Mouse (Mus musculus) gonadal fat pad, adult 2 months (tissue): ENCODE results near the gene H2-Q7. TPM values are rescaled to one million over a fixed set of nuclear protein-coding genes. Genes with fewer than 3 reads are reported as not detected.
"Not testable (repeated sequence)": the region's sequence is repeated elsewhere in the genome, so short reads cannot be mapped to it uniquely, and the experiment has no call there.

Experiments
- DNase-seq: peaks from one replicate; pipeline ENCODE4 v3.0.0-alpha.2; 2012; ENCODE audit warnings: low read depth
- polyA plus RNA-seq: library from polyadenylated mRNA; depleted of rRNA; stranded (reverse); fragments of >200 nt; gene quantifications from 2 replicates; pipeline ENCODE4 v1.2.3, GENCODE M21; 2012; rRNA removed

Gene H2-Q7
- polyA plus RNA-seq, result 40.0 and 56.7 TPM in 2 replicates

DNA sequence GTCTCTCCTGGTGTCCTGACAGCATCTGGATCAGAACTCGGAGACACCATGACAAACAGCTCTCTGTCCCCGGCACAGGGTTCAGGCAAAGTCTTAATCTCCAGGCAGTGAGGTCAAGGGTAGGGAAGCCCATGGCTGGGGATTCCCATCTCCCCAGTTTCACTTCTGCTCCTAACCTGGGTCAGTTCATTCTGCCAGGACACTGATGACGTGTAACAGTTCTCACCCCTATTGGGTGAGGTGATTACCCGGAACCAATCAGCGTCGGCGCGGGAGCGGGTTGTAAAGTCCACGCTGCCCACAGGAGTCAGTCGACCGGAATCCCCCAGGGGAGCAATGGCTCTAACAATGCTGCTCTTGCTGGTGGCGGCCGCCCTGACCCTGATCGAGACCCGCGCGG is at the start of gene H2-Q7:
TSS of gene H2-Q7 (plus strand) at position 271 of the 400 bp plus-strand sequence.
- DNase-seq, result not testable (repeated sequence)

DNA sequence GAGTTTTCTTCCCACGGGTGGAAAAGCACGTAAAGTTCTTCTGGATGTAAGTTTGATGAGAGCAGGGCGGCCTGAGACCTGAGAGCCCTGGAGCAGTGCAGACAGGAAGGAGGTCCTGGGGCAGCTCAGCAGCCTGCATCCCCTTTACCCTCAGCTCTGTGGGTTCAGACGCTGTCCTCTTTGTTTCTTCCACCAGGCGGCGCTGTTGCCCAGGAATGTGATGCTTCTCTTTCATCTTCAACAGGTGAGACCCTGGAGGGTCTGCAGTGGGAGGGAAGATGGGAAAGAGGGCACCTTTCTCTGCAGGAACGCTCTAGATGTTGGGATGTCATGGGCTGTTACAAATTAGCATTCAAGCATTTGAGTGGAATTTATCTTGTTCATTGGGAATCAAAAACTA is 49.2 kb upstream of the H2-Q7 start:
- not testable (repeated sequence) for DNase-seq

DNA sequence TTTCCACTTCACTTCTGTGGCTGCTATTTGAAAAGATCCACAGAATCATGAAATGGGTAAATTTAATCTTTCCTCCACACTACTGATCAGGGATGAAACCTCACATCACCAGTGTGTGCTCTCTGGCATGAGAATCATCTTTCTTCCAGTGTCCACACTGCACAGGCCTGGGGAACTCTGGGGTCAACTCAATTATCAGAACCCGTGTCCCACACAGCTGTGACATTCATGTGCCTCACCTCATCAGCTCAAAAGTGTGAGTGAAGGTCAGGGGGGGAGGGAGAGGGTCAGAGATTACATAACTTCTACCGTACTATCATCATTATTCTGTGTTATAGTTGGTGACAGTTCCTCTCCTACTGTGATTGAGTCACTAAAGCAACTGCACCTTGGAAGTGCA is 46.3 kb upstream of the H2-Q7 start:
- DNase-seq, result not testable (repeated sequence)

DNA sequence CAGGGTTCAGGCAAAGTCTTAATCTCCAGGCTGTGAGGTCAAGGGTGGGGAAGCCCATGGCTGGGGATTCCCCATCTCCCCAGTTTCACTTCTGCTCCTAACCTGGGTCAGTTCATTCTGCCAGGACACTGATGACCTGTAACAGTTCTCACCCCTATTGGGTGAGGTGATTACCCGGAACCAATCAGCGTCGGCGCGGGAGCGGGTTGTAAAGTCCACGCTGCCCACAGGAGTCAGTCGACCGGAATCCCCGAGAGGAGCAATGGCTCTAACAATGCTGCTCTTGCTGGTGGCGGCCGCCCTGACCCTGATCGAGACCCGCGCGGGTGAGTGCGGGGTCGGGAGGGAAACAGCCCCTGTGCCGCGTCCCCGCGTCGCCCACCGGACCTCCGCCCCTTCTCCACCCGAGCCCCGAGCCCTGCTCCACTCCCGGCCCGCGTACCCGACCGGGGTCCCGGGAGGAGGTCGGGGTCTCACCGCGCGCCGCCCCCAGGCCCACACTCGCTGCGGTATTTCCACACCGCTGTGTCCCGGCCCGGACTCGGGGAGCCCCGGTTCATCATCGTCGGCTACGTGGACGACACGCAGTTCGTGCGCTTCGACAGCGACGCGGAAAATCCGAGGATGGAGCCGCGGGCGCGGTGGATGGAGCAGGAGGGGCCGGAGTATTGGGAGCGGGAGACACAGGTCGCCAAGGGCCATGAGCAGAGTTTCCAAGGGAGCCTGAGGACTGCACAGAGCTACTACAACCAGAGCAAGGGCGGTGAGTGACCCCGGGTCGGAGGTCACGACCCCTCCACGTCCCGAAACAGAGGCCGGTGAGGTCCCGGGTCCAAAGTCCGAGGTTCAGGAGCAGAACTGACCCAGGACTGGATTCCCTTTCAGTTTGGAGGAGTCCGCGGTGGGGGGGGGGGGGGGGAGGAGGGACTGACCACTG is 44.8 kb upstream of the H2-Q7 start:
- not testable (repeated sequence) for DNase-seq

DNA sequence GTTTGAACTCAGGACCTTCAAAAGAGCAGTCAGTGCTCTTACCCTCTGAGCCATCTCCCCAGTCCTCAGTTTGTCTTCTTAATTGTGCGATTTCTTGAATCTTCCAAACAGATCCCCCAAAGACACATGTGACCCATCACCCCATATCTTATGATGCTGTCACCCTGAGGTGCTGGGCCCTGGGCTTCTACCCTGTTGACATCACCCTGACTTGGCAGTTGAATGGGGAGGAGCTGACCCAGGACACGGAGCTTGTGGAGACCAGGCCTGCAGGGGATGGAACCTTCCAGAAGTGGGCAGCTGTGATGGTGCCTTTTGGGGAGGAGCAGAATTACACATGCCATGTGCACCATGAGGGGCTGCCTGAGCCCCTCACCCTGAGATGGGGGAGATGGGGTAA is 42.0 kb upstream of the H2-Q7 start:
- not testable (repeated sequence) for DNase-seq

DNA sequence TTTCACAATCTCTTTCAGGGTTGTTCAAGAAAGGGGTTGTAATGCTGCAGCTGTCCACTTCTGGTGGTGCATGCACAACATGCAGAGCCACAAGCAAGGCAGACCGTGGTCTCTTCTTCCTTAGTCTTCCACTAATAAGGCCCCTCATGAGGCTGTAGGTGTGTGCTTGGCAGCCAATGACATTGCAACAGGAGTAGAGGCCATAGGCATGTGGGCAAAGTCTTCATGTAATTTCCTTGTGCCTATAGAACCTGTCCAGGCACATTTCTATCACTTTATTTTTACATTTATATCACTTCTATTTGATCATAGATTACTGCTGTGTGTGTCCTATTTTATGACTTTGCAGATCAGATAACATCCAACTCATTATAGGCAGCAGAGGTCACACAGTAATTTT is 25.9 kb upstream of the H2-Q7 start:
- not testable (repeated sequence) for DNase-seq

DNA sequence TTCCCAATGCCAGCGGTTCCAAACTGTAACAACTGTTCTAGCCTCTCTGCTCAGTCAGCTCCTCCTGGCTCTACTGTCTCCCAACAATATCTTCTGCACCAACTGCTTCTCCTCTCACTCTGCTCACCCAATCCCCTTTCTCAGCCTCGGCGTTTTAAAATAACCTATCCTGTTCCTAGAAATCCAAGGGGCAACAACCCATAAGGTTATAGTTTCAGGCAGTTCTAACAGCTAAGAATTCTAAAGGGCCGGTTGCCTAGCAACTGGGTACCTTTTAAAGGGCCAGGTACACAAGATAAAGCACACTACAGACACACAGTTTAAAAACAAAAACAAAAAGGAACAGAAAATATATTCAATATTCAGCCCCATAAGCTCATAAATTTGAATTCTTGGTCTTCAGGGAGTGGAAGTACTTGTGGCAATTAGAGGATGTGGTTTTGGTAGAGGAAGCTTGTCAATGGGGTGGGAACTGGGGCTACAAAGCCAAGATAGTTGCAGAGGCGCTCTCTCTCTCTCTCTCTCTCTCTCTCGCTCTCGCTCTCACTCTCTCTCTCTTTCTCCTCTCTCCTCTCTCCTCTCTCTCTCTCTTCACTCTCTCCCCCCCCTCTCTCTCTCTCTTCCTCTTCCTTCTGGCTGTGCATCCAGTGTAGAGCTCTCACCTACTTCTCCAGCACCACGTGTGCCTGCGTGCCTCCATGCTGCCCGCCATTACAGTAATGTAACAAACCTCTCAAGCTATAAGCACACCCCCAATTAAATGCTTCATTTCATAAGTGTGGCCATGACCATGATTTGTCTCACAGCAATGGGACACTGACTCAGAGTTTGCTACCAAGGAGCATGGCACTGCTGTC is 23.5 kb upstream of the H2-Q7 start:
- DNase-seq, result not testable (repeated sequence)

DNA sequence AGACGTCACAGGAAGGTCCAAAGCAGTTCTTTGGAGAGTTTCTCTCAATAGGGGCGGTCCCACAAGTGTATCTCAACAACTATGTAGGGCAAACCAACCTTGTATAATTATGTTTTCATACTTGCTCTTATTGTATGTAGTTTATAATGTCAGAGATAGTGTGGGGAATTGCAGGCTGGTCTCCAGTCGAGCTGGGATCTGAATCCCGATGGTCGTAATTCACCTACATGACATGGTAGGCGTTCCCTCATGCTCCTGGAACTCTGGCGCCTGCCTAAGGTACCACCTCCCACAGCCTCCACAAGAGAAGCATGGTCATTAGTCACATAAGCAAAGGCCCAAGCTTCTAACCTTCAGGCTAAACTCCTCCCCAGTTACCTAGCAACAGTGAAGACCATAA is 20.2 kb upstream of the H2-Q7 start:
- no peak for DNase-seq

DNA sequence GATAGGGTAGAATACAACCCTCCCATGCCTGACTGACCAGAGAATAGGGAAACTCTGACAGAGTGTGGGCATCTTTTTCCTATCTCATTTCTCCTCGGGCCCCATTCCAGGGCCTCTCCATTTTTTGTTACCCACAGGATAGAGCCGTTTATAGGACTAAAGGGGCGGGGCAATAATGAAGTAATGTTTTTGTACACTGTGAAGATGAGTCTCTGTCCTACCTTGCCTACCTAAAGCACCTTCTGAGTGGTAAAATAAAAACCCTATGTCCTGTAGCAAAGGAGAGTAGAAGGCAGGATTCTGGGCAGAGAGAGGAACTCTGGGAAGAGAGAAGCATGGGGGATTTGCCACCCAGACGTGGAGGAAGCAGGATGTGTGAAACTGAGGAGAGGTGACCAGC is 19.4 kb upstream of the H2-Q7 start:
- not testable (repeated sequence) for DNase-seq

DNA sequence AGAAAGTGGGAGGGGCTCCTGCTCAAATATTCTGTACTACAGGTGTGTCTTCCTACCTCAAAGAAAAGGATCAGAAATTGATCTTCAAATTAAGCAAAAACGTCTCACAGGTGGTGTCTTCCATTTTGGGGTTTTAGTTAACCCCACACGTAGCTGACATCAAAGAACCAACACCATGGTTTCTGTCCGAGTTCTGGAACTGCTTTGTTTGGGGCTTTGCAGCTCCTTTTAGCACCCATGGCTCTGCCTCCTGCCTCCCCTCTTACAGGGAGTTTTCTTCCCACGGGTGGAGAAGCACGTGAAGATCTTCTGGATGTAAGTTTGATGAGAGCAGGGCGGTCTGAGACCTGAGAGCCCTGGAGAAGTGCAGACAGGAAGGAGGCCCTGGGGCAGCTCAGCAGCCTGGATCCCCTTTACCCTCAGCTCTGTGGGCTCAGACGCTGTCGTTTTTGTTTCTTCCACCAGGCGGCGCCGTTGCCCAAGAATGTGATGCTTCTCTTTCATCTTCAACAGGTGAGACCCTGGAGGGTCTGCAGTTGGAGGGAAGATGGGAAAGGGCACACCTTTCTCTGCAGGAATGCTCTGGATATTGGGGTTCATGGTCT is 18.6 kb upstream of the H2-Q7 start:
- not testable (repeated sequence) for DNase-seq

DNA sequence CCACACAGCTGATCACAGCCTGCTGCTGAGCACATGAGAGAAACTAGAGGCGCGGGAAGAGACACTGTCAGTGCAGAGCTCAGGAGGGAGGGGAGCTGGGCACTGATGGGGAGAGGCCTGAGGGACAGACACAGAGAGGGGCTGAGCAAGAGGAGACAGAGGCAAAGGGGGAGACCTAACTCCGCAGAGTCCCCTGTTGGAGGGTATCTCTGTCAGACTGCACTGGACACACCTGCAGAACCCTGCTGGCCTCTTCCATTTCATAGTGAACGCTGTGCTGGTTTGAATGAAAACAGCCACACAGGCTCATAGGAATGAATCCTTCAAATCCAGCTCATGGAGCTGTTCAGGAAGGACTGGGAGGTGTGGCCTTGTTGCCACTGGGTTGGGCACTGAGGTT is 17.6 kb upstream of the H2-Q7 start:
- not testable (repeated sequence) for DNase-seq

DNA sequence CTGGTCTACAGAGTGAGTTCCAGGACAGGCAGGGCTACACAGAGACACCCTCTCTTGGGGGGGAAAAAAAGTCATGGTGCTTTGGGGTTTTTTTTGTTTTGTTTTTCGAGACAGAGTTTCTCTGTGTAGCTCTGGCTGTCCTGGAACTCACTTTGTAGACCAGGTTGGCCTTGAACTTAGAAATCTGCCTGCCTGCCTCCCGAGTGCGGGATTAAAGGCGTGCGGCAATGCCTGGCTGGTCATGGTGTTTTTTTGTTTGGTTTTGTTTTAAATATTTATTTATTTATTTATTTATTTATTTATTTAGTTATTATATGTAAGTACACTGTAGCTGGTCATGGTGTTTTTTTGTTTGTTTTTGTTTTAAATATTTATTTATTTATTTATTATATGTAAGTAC is 16.6 kb upstream of the H2-Q7 start:
- not testable (repeated sequence) for DNase-seq

DNA sequence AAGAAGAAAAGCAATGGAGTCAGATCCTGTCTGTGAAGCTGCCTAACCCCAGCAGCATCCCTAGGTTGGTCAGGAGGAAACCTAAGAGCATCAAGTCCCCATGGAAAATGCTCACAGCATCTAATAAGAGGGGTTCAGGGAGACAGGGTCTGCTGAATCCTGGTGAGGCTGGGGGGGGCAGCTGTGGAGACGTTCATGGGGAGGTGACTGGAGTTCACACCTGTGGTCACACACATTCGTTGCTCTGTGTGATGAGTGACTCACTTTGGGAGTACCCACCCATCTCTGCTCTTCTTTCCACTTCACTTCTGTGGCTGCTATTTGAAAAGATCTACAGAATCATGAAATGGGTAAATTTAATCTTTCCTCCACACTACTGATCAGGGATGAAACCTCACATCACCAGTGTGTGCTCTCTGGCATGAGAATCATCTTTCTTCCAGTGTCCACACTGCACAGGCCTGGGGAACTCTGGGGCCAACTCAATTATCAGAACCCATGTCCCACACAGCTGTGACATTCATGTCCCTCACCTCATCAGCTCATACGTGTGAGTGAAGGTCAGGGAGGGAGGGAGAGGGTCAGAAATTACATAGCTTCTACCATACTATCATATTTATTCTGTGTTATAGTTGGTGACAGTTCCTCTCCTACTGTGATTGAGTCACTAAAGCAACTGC is 15.7 kb upstream of the H2-Q7 start:
- DNase-seq, result not testable (repeated sequence)

DNA sequence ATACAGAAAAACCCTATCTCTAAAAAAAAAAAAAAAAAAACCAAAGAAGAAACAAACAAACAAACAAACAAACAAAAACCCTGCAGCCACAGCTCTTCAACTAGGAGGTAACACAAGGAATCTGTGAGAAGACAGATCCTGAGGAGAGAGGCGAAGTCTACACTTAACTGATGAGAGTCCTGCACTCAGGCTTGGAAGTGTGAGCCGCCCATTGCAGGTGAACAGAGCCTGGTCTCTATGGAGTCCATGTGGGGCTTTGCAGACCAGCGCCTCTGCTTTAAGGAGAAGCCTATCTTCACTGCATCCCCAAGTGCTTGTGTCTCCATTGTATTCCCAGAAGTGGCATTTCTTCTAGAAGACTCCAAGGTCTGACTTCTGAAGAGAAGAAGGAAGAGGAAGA is 14.8 kb upstream of the H2-Q7 start:
- DNase-seq, result not testable (repeated sequence)

DNA sequence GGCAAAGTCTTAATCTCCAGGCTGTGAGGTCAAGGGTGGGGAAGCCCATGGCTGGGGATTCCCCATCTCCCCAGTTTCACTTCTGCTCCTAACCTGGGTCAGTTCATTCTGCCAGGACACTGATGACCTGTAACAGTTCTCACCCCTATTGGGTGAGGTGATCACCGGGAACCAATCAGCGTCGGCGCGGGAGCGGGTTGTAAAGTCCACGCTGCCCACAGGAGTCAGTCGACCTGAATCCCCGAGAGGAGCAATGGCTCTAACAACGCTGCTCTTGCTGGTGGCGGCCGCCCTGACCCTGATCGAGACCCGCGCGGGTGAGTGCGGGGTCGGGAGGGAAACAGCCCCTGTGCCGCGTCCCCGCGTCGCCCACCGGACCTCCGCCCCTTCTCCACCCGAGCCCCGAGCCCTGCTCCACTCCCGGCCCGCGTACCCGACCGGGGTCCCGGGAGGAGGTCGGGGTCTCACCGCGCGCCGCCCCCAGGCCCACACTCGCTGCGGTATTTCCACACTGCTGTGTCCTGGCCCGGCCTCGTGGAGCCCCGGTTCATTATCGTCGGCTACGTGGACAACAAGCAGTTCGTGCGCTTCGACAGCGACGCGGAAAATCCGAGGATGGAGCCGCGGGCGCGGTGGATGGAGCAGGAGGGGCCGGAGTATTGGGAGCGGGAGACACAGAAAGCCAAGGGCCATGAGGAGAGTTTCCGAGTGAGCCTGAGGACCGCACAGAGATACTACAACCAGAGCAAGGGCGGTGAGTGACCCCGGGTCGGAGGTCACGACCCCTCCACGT is 14.1 kb upstream of the H2-Q7 start, which contains the start of gene H2-Q6:
TSS of gene H2-Q6 (plus strand) at position 227 of the 793 bp plus-strand sequence.
- DNase-seq, result not testable (repeated sequence)

DNA sequence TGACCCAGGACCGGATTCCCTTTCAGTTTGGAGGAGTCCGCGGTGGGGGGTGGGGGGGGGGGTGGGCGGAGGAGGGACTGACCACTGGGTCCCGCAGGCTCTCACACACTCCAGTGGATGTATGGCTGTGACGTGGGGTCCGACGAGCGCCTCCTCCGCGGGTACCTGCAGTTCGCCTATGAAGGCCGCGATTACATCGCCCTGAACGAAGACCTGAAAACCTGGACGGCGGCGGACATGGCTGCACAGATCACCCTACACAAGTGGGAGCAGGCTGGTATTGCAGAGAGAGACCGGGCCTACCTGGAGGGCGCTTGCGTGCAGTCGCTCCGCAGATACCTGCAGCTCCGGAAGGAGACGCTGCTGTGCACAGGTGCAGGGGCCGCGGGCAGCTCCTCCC is 13.5 kb upstream of the H2-Q7 start:
- DNase-seq, result not testable (repeated sequence)

DNA sequence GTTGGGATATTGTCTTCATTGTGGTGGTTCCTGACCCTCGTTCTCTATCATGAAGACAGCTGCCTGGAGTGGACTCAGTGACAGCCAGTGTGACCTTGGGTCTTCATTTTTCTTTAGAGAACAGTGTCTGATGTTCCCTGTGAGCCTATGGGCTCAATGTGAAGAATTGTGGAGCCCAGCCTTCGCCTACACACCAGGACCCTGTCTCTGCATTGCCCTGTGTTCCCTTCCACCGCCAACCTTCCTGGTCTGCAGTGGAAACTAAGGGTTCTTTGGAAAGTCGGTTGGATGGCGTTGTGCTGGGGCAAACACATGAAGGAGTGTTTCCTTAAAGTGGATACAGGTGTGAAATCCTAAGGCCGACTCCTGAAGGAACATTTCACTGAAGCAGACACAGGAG is 10.1 kb upstream of the H2-Q7 start:
- DNase-seq, result not testable (repeated sequence)

DNA sequence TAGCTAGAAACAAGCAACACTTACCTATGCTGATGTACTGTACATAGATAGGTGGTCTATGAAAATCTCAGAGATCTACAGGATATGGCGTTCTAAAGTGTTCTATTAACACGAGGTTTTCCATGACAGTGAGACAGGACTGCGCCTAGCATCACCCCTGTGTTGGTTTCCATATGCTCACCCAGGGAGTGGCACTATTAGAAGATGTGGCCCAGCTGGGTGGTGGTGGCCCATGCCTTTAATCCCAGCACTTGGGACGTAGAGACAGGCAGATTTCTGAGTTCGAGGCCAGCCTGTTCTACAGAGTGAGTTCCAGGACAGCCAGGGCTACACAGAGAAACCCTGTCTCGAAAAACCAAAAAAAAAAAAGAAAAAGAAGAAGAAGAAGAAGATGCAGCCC is 8.3 kb upstream of the H2-Q7 start:
- not testable (repeated sequence) for DNase-seq

DNA sequence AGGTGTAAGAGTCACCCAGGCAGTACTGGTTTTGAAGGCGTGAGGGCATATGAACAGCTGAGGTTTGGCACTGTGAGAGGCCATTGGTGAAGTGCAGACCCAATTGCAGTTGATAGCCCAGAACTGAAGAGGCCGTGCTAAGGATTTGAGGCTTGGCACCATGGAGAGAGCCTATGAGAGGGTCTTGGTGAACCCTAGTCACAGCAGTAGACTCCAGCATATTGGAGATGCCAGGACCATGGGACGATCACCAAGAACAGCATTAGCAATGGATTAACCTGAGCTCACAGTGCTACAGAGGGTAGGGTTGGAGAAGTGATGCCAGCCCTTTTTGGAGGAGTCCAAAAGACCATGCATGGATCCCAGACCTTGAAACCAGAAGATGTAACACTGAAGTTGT is 6.8 kb upstream of the H2-Q7 start:
- DNase-seq, result not testable (repeated sequence)

DNA sequence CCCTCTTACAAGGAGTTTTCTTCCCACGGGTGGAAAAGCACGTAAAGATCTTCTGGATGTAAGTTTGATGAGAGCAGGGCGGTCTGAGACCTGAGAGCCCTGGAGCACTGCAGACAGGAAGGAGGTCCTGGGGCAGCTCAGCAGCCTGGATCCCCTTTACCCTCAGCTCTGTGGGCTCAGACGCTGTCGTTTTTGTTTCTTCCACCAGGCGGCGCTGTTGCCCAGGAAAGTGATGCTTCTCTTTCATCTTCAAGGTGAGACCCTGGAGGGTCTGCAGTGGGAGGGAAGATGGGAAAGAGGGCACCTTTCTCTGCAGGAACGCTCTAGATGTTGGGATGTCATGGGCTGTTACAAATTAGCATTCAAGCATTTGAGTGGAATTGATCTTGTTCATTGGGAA is 4.1 kb upstream of the H2-Q7 start:
- DNase-seq, result not testable (repeated sequence)
